Mouse (Mus musculus) thymus, adult 2 months (tissue): Measurements from ENCODE around the gene Pold3.

Experiments
- CTCF ChIP-seq: fragments of 200-500 bp; IDR thresholded peaks from 2 replicates; pipeline ENCODE4 v1.5.1; 2012; ENCODE audit warnings: mild to moderate bottlenecking, control low read depth, low read length, moderate library complexity, borderline replicate concordance; ENCODE audit not compliant: control insufficient read depth, poor library complexity, insufficient read depth; ENCODE audit errors: extremely low read depth
- POLR2A ChIP-seq: fragments of 200-500 bp; IDR thresholded peaks from 2 replicates; pipeline ENCODE4 v1.6.1; 2012; ENCODE audit warnings: mild to moderate bottlenecking, low read length, control low read depth, moderate library complexity; ENCODE audit not compliant: control insufficient read depth, poor library complexity, insufficient read depth; ENCODE audit errors: extremely low read depth

DNA sequence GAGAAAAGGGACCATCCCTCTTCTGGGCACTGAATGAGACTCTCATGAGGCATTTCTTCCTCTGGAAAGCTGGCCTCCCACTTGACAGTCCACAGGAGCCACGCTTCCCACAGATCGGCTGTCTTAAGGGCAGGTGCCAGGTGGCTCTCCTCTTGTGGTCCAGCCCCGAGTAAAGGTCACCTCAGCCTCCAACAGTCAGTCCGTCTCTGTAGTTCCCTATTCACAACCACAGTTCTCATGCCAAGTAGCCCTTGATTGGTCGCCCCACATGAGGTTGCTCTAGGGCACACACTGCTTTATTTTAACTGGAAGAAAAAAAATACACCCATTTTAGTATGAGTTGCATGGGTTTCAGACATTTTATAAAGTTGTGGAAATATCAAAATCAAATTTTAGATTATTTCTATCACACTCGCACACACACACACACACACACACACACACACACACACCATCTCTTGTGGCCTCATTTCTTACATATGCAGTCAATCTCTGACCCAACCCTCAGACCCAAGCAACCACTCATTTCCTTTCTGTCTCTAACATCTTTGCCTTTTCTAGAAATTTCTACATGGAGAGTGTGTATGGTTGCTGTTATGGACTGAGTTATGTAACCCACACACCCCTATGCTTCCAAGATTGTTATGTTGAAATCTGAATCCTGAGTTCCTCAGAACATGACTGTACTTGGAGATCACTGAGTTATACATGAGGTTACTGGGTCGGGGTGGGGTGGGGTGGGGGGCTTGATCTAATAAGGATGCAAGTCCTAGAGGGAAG is 7.1 kb upstream of the Pold3 start:
- TF ChIP-seq POLR2A (no peak), CTCF (no peak)
